Comparison of ENCODE assay signal across 8 mouse cellular contexts in genomic region chr3:108296220-108297049, GRCm38 (mm10). TPM values are rescaled to one million over a fixed set of nuclear protein-coding genes. Genes with fewer than 3 reads are reported as not detected.
A peak's percentile ranks its signal among the peaks of the same experiment; 100 is the strongest.
DNase-seq lines count a peak whose midpoint lies in the region; ATAC-seq lines count a peak whose summit lies in the region.

No protein-coding gene starts in this region.

- peak overlapping the region; percentile 42 for H3K4me3 ChIP-seq in erythroblast, embryonic 14.5 days (replicated peaks)
- peak overlapping the region; percentile 29 for H3K4me3 ChIP-seq in heart, embryonic 15.5 days

- H3K4me2 ChIP-seq in heart, embryonic 15.5 days, result peak overlapping the region; percentile 59

- peaks cover 42% of the 10 kb centered on the region for H3K4me1 ChIP-seq in erythroblast, embryonic 14.5 days (ENCODE audit: control insufficient read depth)
- H3K4me1 ChIP-seq in heart, embryonic 15.5 days (replicated peaks), result peaks cover 49% of the 10 kb centered on the region

- DNase-seq in cerebellum, adult 11-12 months, result peak; percentile 35
- no peak for DNase-seq in cerebellum, postnatal 4 days (ENCODE audit: low spot score in 2 of 2)
- DNase-seq in adrenal gland, postnatal 25 days, result peak; percentile 75
- DNase-seq in kidney, postnatal 10 days, result peak; percentile 77
- DNase-seq in lung, postnatal 14 days, result peak; percentile 66
- DNase-seq in right cerebral cortex, postnatal 14 days, result peak; percentile 55

- no peak overlapping the region for H3K9ac ChIP-seq in heart, embryonic 15.5 days

- WGBS in heart, embryonic 15.5 days, result 6% methylated on average over 14 of the region's 14 CpGs

- peak overlapping the region; percentile 72 for H3K27ac ChIP-seq in heart, embryonic 15.5 days

- no peaks in the 10 kb centered on the region for H3K9me3 ChIP-seq in erythroblast, embryonic 14.5 days (ENCODE audit: control insufficient read depth, low read length)
- H3K9me3 ChIP-seq in heart, embryonic 15.5 days (replicated peaks), result no peaks in the 10 kb centered on the region

- H3K27me3 ChIP-seq in erythroblast, embryonic 14.5 days (ENCODE audit: control insufficient read depth), result no peaks in the 10 kb centered on the region
- no peaks in the 10 kb centered on the region for H3K27me3 ChIP-seq in heart, embryonic 15.5 days

- ATAC-seq in heart, embryonic 15.5 days (replicated peaks; ENCODE audit: insufficient number of reproducible peaks, insufficient read depth, low FRiP score, low read depth), result peak; percentile 48; the same call in 1 of the 2 replicates

- no peaks in the 10 kb centered on the region for H3K36me3 ChIP-seq in erythroblast, embryonic 14.5 days (ENCODE audit: control insufficient read depth)
- no peaks in the 10 kb centered on the region for H3K36me3 ChIP-seq in heart, embryonic 15.5 days

RNA-seq across cellular contexts. Expression of gene Sort1, which starts 12.6 kb away (rescaled TPM):
- 27.7 and 28.6 TPM in 2 replicates for total RNA-seq in adrenal gland, postnatal 25 days (2021)
- polyA plus RNA-seq in erythroblast, embryonic 14.5 days (2012), result 0.01 TPM in 2 replicates
- polyA plus RNA-seq in heart, embryonic 15.5 days (2015; fragmentation: Nextera tagmentation; extraction: Ambion mirVana), result 10.2 and 13.9 TPM in 2 replicates

RNA-seq across cellular contexts. Expression of gene Psma5, which starts 39.7 kb away (rescaled TPM):
- 74.3 and 95.5 TPM in 2 replicates for total RNA-seq in adrenal gland, postnatal 25 days (2021)
- polyA plus RNA-seq in erythroblast, embryonic 14.5 days (2012), result 0.21 and 0.71 TPM in 2 replicates
- 174 and 197 TPM in 2 replicates for polyA plus RNA-seq in heart, embryonic 15.5 days (2015; fragmentation: Nextera tagmentation; extraction: Ambion mirVana)

Comparison
In these comparisons a context has a peak if more than half of its experiments do, and no peak if none do; other contexts are left out.
1. DNase-seq: peak in cerebellum, adult 11-12 months (single experiment), adrenal gland, postnatal 25 days (single experiment), kidney, postnatal 10 days (single experiment), lung, postnatal 14 days (single experiment) and right cerebral cortex, postnatal 14 days (single experiment); none in cerebellum, postnatal 4 days (0 of 2).
2. RNA of gene Sort1, which starts 12.6 kb away (polyA plus RNA-seq): 10.2 to 13.9 TPM in heart, embryonic 15.5 days; 0.01 TPM in erythroblast, embryonic 14.5 days; every median in the first group is over 10 times any median in the second.
3. RNA of gene Psma5, which starts 39.7 kb away (polyA plus RNA-seq): 174 to 197 TPM in heart, embryonic 15.5 days; 0.21 to 0.71 TPM in erythroblast, embryonic 14.5 days; every median in the first group is over 100 times any median in the second.